Mouse (Mus musculus): ENCODE data around the gene Colgalt2. TPM values are rescaled to one million over a fixed set of nuclear protein-coding genes. Genes with fewer than 3 reads are reported as not detected.

Gene Colgalt2
- polyA plus RNA-seq, 1 experiment, result 0.06 TPM

GRCm38 (mm10) chr1:152394137-152394536 is 5.5 kb upstream of the Colgalt2 start:
- peaks cover 18% of the 10 kb centered on the region for H3K9me3 ChIP-seq
- TF ChIP-seq GATA1 (IDR thresholded peaks at IDR 0.05; ENCODE audit: borderline replicate concordance, low read length), result no peak
- TF ChIP-seq FLI1 (IDR thresholded peaks at IDR 0.05; ENCODE audit: low read length), result no peak
- no peaks in the 10 kb centered on the region for H3K36me3 ChIP-seq (replicated peaks; ENCODE audit: low read length)
- no peak overlapping the region for H3K4me3 ChIP-seq (replicated peaks)
- H3K27me3 ChIP-seq (replicated peaks), result peaks cover 20% of the 10 kb centered on the region
- H3K4me1 ChIP-seq, result no peaks in the 10 kb centered on the region

- Histone ChIP-seq H3K4me3 (replicated peaks) (no peak overlapping the region), H3K9me3 (peaks cover 18% of the 10 kb centered on the region), H3K36me3 (replicated peaks; ENCODE audit: low read length) (no peaks in the 10 kb centered on the region), H3K4me1 (peaks cover 5% of the 10 kb centered on the region), H3K27me3 (replicated peaks) (peaks cover 25% of the 10 kb centered on the region)
- TF ChIP-seq GATA1 (IDR thresholded peaks at IDR 0.05; ENCODE audit: borderline replicate concordance, low read length) (no peak), FLI1 (IDR thresholded peaks at IDR 0.05; ENCODE audit: low read length) (no peak)
These were observed 4.6 kb upstream of the Colgalt2 start for GRCm38 (mm10) chr1:152394956-152395515.

GRCm38 (mm10) chr1:152398708-152399107 is 922 bp upstream of the Colgalt2 start:
- H3K27me3 ChIP-seq (replicated peaks), result peaks cover 50% of the 10 kb centered on the region
- peaks cover 9% of the 10 kb centered on the region for H3K4me1 ChIP-seq
- H3K36me3 ChIP-seq (replicated peaks; ENCODE audit: low read length), result no peaks in the 10 kb centered on the region
- peaks cover 13% of the 10 kb centered on the region for H3K9me3 ChIP-seq
- TF ChIP-seq FLI1 (IDR thresholded peaks at IDR 0.05; ENCODE audit: low read length), result no peak
- TF ChIP-seq GATA1 (IDR thresholded peaks at IDR 0.05; ENCODE audit: borderline replicate concordance, low read length), result no peak
- H3K4me3 ChIP-seq (replicated peaks), result no peak overlapping the region

GRCm38 (mm10) chr1:152400556-152401540 is 1.2 kb downstream of the Colgalt2 start:
- Histone ChIP-seq H3K27me3 (replicated peaks) (peaks cover 61% of the 10 kb centered on the region), H3K9me3 (peaks cover 9% of the 10 kb centered on the region), H3K4me1 (peaks cover 9% of the 10 kb centered on the region), H3K36me3 (replicated peaks; ENCODE audit: low read length) (no peaks in the 10 kb centered on the region), H3K4me3 (replicated peaks) (peak overlapping the region; percentile 65)
- TF ChIP-seq FLI1 (IDR thresholded peaks at IDR 0.05; ENCODE audit: low read length) (no peak), GATA1 (IDR thresholded peaks at IDR 0.05; ENCODE audit: borderline replicate concordance, low read length) (no peak)

GRCm38 (mm10) chr1:152407021-152407946 is 7.7 kb downstream of the Colgalt2 start:
- Histone ChIP-seq H3K4me3 (replicated peaks) (no peak overlapping the region), H3K9me3 (no peaks in the 10 kb centered on the region), H3K4me1 (no peaks in the 10 kb centered on the region), H3K27me3 (replicated peaks) (peaks cover 46% of the 10 kb centered on the region), H3K36me3 (replicated peaks; ENCODE audit: low read length) (no peaks in the 10 kb centered on the region)
- no peak for TF ChIP-seq GATA1 (IDR thresholded peaks at IDR 0.05; ENCODE audit: borderline replicate concordance, low read length)
- TF ChIP-seq FLI1 (IDR thresholded peaks at IDR 0.05; ENCODE audit: low read length), result no peak

- no peak overlapping the region for H3K4me3 ChIP-seq (replicated peaks)
These were observed 9.7 kb downstream of the Colgalt2 start for GRCm38 (mm10) chr1:152409356-152409755.

GRCm38 (mm10) chr1:152410657-152411056 is 11.0 kb downstream of the Colgalt2 start:
- no peaks in the 10 kb centered on the region for H3K36me3 ChIP-seq (replicated peaks; ENCODE audit: low read length)
- H3K27me3 ChIP-seq (replicated peaks), result peaks cover 26% of the 10 kb centered on the region
- no peaks in the 10 kb centered on the region for H3K9me3 ChIP-seq
- H3K4me1 ChIP-seq, result no peaks in the 10 kb centered on the region
- TF ChIP-seq GATA1 (IDR thresholded peaks at IDR 0.05; ENCODE audit: borderline replicate concordance, low read length) (no peak), FLI1 (IDR thresholded peaks at IDR 0.05; ENCODE audit: low read length) (no peak)
- H3K4me3 ChIP-seq (replicated peaks), result no peak overlapping the region

More at GRCm38 (mm10) chr1:152409356-152409755, 9.7 kb downstream of the Colgalt2 start:
- Histone ChIP-seq H3K4me1 (no peaks in the 10 kb centered on the region), H3K9me3 (no peaks in the 10 kb centered on the region), H3K36me3 (replicated peaks; ENCODE audit: low read length) (no peaks in the 10 kb centered on the region), H3K27me3 (replicated peaks) (peaks cover 29% of the 10 kb centered on the region)
- TF ChIP-seq GATA1 (IDR thresholded peaks at IDR 0.05; ENCODE audit: borderline replicate concordance, low read length) (no peak), FLI1 (IDR thresholded peaks at IDR 0.05; ENCODE audit: low read length) (no peak)

- Histone ChIP-seq H3K4me1 (no peaks in the 10 kb centered on the region), H3K36me3 (replicated peaks; ENCODE audit: low read length) (no peaks in the 10 kb centered on the region), H3K4me3 (replicated peaks) (no peak overlapping the region), H3K9me3 (no peaks in the 10 kb centered on the region), H3K27me3 (replicated peaks) (peaks cover 13% of the 10 kb centered on the region)
- TF ChIP-seq FLI1 (IDR thresholded peaks at IDR 0.05; ENCODE audit: low read length) (no peak), GATA1 (IDR thresholded peaks at IDR 0.05; ENCODE audit: borderline replicate concordance, low read length) (no peak)
These were observed 13.5 kb downstream of the Colgalt2 start for GRCm38 (mm10) chr1:152413116-152413515.

- Histone ChIP-seq H3K4me1 (no peaks in the 10 kb centered on the region), H3K4me3 (replicated peaks) (no peak overlapping the region), H3K27me3 (replicated peaks) (peaks cover 13% of the 10 kb centered on the region), H3K36me3 (replicated peaks; ENCODE audit: low read length) (no peaks in the 10 kb centered on the region), H3K9me3 (no peaks in the 10 kb centered on the region)
- TF ChIP-seq GATA1 (IDR thresholded peaks at IDR 0.05; ENCODE audit: borderline replicate concordance, low read length) (no peak), FLI1 (IDR thresholded peaks at IDR 0.05; ENCODE audit: low read length) (no peak)
These were observed 14.3 kb downstream of the Colgalt2 start for GRCm38 (mm10) chr1:152413961-152414360.

Data from megakaryocyte, embryonic 14.5 days (primary cell).